Mouse (Mus musculus) thymus, adult 18-20 months (tissue): Measurements from ENCODE around the gene Smim4.

ENCODE experiments used
- DNase-seq, 2 experiments: peaks; one replicate each; pipeline ENCODE4 v3.0.0; 2022; ENCODE audit warnings: mixed read lengths in 2 of 2

Smim4 gene

DNA sequence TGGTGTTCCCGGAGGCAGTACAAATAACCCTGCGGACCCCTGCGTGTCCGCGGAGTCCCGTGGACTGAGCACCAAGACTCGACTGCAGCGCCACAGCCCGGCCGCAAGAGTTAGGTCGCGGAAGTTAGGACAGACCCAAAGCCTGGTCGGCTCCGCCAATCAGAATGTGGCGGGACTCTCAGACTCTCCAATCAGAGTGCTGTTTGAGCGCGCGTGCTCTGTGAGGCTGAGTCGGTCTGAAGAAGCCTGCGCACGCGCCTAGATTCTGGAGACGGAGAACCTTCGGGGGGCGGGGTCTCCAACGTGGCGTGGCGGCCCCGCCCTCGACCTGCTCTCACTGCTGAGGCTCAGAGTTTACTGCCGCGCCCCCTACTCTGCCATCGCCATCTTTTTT is at the start of gene Smim4:
Gene Smim4, minus strand, starts transcription at position 131 of the 394 bp plus-strand sequence.
- peak; percentile 96 to 98 for DNase-seq

DNA sequence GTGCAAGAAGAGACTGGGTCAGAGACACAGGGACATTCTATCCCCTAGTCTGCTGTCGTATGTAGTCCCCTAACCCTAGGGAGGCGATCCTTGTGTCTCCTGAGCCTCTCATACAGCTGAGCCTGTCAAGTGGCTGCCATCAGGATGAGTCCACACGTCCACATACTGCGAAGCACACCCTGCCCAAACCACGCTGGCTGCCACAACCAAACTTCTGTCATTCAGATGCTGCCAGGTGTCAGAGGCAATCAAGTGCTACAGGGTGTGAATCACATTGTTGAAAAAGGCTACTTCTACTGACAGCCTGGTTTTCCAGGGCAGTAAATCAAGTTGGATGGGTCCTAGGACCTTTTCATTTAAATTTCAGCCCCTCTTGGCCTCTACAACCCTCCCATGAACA is 49.0 kb upstream of the Smim4 start:
- no peak for DNase-seq

DNA sequence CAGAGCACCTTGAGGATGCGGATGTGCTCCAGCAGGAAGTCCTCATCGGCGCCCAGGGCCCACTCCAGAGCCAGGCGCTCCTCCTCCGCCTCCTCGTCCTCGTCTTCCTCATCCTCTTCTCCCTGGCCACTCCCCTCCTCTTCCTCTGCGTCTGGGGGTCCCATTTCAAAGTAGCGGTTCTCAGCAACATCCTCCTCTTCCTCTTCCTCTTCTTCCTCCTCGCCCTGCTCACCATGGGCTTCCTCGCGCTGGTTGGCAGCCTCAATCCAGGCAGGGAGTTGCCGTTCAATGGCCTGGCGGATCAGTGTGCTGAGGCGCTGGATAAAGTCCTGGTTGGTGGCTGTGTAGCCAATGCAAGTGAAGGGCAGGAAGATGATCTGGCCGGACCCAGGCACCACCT is 48.5 kb upstream of the Smim4 start:
- no peak for DNase-seq

DNA sequence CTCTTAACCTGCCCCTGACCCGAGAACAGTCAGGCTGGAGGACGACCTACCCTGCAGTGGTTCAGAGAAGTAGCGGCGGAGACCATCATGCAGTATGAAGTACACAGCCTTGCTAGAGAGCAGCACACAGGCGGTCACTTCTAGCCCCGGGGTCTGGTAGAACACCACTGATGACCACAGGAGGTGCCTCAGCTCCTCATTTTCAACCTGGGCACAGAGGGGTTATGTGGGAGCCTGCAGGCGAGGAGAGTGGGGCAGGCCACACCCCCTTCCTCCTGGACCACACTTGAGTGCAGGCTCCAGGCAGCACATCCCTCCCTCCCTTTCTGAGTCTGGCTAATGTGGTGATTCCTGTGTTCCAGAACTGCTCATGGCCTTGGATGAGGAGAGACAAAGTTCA is 44.8 kb upstream of the Smim4 start:
- DNase-seq, result no peak

DNA sequence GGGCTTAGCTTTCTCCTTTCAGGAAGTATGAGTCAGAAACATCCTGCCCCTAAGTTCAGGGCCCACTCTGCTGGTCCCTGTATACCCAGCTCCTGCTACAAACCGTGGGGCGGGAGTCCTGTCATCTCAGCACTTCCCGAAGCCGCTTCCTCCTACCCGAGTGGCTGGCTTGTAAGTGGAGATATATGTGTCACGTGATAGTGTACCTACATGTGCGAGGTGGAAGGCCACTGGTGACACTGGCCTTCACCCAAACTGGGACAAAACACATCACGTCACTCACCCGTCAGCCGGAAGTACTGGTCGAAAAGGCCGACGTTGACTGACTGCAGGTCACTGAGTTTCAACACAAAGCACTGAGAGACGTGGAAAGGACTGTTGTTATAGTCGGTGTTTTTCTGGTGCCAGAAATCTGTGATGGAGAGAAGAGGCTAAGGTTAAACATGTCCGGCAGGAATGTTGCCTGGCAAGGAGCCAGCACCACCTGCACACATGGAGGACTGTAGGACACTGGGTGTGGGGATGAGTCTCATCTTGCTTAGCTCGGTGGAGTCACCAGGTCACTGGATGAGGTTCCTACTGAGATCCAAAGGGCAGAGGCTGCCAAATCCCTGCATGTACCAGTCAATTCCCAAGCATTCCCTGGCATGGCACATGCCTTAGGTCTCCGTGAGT is 44.2 kb upstream of the Smim4 start:
- no peak for DNase-seq

DNA sequence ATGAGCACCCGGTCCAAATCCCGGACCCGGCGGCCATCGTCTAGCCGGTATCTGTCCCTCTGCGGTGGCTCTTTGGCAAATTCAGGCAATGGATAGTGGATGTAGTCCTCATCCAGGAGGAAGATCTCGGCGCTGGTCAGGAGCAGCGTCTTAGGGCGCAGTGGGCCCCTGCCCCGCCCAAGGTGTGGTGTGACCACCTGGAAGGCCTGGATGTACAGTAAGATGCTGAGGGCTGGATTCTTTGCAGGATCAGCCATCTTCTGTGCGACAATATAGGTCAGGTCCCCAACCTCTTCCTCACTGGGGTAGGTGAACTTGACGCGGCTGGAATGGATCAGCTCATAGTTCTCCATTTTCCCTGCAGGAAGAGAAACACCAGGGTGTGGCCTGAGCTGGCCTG is 43.1 kb upstream of the Smim4 start:
- no peak for DNase-seq

DNA sequence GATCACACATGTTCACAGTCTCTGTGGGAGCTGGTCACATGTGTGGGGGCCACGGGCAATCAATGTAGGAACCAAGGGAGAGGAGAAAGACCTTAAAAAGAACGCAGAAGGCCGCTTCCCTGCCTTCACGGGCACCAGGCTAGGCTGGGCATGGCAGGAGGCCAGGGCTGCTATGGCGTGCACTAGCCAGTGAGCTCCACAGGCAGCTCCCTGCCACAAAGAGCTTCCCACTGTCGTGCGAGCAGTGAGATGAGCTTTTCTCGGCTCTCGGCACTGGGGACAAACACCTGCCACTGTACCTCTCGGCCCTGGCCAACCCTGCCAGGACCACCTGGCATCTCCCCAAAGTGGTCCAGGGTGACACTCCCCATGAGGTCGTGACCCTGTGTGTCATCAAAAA is 42.6 kb upstream of the Smim4 start:
- DNase-seq, result no peak

DNA sequence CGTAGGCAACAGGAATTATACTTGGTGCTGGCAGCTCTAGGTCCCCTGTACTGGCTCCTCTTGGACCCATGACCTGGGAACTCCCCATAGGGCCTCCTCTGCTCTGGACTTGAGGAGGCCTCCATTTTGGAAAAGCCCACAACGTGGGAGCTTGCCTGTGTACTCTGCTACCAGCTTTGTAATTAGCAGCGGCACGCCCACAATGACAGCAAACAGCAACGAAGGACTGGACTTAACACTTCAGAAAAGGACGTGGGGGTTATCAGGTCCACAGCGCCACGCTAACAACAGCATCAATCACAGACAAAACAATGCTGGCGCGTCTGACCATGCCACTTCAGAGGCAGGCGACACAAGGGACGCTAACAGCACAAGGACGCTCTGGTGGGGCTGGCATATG is 42.2 kb upstream of the Smim4 start:
- no peak for DNase-seq

DNA sequence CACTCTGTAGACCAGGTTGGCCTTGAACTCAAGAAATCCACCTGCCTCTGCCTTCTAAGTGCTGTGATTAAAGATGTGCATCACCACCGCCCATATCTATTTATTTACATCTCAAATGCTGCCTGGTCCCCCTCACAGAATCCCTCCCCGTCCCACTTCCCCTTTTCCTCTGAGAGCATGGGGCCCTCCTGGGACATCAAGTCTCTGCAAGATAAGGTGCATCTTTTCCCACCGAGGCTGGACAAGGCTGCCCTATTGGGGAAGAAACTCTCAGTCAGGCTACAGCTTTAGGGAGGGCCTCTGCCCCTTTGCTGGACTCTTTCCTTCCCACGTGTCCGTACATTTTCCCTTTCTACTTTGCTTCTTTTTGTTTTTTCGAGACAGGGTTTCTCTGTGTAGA is 40.8 kb upstream of the Smim4 start:
- DNase-seq, result no peak

DNA sequence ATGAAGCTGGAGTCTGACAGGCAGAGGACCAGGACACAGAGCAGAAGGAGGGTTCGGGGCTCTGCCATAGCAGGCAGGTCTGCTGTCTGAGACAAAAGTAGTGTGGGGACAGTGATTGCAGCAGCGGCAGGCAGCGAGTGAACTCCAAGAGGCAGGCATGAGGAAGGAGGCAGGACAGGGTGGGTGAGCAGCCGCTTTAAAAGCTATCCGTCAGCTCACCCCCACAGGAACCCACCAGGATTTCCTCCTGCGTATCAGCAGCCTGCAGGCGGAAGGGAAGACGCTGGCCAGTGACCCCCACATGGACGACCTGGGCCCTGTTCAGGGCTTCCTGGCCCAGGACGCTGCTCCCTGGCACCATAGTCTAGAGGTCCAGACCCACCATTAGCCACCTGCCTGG is 39.7 kb upstream of the Smim4 start, which contains the start of gene Stab1:
Gene Stab1, minus strand, starts transcription at position 217 of the 400 bp plus-strand sequence.
- DNase-seq, result no peak

DNA sequence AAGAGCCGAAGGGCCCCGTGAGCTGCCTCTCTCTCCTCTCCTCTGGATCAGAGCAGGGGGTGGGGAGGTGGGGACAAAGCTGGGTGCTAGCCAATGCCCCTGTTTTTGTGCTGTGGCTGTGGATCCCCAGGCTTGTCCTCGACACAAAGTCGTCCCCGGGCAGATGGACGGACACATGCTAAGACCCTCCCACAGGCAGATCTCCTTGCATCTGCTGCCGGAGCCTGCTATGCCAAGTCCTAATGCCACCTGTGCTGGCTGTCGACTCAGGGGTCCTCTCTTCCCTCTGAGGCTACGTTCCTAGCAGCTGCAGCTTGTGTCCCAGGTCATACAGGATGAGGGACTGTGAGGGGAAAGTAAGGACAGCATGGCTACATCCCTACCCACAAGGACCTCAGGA is 38.1 kb upstream of the Smim4 start:
- no peak for DNase-seq

DNA sequence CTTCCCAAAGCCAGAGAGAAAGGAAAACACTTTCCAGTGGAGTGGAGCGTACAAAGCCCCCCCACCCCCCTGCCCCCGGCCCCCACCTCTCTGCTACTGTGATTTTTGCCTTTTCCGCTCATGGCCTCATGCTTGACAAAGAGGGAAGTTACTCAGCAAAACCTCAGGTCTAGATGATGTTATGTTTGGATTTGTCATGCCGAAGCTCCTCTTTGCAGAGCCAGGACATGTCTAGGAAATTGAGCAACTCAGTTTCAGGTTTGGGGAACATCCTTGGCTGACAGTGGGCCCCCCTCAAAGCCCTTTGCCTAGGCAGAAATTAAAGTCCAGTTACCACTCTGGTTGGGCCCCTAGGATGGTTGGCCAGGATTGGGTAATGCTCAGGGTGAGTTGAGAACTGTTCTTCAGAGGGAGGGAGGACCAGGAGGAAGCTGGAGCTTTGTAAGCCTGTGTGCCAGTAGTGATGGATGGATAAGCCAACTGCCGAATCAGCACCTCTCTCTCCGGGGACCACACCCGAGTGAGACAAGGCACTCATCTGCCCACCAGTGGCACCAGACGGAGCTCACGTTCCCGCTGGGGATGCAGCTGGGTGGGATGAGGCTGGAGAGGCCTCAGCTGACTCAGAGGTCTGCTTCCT is 37.4 kb upstream of the Smim4 start:
- no peak for DNase-seq

DNA sequence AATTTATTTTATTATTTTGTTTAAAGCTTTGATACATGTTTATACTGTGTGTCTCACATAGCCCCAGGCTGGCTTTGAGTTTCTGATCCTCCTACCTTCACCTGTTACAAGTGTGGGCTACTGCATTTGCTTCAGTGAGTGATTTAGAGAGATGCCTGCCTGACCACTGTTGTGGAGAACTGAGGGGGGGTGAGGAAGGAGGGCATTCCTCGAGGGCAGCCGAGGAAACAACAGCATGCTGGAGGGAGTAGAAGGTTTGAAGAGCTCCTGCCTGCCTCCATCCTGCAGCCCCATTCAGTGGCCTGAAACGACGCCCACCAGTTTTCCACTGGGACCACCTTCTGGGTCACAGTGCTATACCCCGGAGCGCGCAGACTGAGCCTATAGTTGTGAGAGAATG is 36.7 kb upstream of the Smim4 start:
- DNase-seq, result no peak

DNA sequence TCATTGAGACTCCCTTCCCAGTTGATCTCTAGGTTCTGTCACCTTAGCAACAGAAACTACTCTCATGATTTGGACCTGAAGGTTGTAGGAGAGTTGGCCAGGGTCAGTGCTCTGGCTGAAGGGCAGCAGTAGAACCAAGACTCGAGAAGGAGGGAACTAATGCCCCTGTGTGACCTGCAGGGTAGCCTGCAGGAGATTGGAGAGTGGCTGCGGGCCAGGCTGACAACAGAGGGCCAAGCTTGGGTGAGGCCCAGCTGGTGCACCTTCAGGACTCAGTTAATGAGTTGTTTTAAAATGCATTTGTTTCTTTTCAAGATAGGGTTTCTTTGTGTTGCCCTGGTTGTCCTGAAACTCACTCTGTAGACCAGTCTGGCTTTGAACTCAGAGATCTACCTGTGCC is 36.3 kb upstream of the Smim4 start:
- no peak for DNase-seq

DNA sequence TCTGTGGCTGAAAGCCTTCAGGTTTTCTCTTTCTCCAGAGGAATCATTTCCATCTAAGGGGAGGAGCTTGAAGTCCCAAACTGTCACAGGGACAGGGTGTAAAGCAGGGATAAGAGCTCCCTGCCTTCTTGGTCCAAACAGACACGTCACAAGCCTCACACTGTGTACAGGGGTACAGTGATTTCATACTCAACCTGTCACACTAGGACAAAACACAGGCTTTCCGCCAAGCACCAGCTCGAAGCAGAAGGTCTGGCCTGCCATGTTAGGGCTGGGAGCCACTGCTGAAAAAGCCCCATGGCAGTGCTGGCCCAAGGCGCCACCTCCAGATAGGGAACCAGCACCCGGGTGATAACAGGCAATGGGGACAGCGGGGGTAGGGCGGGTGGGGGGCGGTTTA is 35.3 kb upstream of the Smim4 start:
- no peak for DNase-seq

DNA sequence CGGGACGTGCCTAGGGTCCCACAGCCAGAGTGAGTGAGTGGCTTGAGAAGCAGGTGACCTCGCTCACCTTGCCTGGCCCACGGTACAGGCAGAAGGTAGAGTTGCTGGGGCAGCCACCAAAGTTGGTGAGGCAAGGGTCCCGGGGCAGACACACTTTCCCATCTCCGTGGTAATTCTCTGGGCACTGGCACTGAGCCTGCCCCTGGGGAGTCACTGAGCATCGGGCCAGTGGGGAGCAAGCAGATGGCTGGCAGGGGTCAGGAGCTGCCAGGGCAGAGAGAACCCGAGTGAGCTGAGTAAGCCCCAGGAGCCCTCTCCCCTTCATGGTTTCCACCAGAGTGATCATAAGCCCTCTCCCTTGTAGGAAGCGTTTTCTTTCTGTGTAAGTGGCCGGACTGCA is 32.9 kb upstream of the Smim4 start:
- no peak for DNase-seq

DNA sequence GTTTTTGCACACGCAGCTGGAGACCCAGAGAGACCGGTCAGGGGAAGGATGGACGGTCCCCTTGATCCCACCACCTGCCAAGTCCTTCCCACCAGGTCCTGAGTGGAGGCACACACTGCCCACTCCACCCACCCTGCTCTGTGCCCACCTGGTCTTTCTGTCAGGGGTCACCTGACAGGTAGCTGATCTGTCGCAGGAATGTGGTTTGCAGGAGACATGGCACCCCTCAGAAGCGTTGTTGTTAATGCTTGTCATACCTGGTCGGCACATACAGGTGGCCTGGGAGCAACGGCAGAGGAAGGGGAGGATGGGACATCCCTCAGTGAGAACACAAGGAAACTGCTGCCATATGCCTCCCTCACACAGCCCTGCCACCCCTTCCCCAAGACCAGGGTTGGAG is 32.4 kb upstream of the Smim4 start:
- no peak for DNase-seq

DNA sequence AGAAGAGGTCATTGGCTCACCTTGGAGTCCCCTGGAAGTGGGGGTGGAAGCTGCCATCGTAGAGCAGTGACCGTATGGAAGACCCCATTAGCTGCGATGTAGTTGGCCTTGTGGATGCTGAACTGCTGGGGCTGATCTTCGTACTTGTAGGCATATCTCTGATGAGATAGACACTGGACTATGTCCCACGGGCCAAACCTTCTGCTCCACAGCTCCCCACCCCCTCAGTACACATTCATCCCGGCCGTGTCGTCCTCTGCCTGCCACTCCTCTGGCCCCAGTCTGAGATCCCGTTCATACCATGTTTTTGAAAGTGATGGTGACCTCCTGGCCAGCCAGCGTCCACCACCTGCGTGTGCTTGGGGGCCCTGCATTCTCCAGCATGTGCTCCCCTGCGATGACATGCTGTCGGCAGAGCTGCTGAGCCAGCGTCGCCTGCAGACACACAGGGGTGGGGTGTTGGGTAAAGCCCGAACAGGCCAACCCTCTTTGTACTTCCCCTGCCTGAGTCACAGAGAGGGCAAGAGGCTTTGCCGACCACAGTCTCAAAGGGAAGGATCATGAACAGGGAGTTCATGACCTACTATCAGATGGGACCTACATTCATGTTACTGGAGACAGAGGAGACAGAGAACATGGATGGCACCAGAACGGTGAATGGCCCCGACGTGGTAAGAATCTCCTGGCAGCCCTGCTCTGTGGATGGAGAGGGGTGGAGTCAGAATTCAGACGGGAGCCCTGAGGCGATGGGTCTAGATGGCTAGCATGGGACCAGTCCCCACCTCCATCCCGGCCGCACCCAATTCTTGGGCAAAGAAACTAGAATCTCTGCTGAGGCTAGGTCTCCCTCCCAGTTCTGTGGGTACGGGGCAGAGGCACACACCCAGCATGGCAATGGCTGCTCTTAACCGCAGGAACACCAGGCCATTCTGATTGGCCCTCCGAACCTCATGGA is 31.7 kb upstream of the Smim4 start:
- no peak for DNase-seq

DNA sequence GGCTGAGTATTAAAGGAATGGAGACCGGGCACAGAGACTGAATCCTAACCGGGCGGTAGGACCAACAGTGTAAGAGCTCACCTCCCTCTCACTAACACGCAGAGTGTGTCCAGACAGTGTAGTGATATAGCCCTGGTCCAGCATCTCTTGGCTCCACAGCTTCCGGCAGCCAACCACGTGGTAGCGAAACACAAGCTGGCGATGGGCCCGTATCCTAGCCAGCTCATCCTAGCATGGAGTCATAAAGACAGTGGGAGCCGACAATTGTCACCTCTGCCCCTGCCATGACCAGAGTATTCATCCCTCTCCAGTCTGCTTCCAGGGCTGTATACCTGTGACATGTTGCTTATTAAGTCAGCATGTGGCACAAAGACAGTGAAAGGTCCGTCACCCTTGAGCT is 16.9 kb upstream of the Smim4 start:
- DNase-seq, result no peak

DNA sequence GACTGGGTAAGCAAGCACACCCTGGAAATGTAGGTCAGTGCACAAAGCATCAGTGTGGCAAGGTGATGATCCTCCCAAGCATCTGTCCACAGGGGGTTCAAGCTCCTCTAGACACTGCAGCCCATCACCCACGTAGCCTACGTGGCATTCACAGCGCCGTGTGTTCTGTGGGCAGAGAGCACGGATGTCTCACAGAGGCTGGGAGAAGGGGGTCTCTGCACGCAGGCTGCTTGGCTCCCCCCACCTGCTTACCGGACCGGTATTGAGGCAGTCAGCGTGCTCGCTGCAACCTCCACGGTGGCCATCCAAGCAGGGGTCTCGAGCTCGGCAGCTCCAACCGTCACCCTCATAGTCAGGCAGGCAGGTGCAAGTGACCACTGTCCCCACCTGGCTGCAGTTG is 12.3 kb upstream of the Smim4 start:
- DNase-seq, result no peak

DNA sequence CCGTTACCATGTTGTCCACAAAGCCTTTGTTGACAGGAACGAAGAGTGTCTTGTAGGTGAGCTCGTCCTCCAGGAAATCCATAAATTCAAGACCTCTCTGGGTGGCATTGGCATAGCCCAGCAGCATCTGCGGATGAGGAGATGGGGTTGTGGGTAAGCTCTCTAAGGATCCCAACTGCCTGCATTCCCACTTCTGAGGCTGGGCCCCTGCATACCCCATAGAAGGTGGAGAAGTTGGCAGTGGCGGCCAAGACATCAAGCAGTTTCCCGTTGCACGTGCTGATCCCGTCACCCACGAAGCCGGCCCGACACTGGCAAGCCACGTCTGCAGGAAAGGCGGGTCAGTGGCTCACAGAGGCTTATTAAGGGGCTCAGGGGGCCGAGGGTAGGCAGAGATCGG is 11.4 kb upstream of the Smim4 start:
- DNase-seq, result peak in 1 of 2 experiments; percentile 1

DNA sequence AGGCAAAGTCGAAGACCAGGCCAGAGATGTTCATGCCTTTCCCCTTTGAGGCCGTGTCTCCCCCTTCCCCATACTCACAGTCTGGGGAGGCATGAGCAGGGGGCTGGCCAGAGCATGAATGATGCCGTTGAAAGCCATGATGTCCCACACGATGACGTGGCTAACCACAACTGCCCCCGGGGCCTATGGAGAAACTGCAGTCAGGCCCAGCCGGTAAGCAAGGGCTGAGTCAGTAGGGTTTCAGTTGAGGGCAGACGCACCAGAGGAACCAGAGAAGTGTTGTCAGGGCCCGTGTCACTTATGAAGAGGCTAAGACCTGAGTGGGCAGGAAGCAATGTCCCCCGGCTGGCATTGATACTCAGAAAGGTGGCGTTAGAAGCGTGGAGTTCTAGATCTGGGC is 10.9 kb upstream of the Smim4 start:
- DNase-seq, result no peak

DNA sequence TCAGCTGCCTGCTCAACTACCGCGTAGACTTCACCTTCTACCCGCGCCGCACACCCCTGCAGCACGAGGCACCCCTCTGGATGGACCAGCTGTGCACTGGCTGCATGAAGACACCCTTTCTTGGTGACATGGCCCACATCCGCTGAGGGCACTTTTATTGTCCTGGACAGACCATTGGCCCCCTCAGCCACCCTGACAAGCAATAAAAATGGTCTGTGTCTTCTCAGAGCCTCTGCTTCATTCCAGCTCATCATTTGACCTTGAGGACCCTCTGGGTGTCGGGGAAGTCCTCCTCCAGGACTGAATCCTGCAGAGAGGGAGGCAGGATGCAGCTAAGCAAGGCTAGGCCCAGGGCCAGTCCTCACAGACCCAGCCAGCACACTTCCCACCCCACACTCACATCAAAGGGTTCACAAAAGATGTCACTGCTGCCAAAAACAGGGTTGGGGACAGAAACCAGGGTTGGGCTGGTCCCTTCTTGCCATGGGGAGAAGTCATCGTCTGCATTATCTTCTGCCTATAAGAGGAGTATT is 10.2 kb upstream of the Smim4 start:
- DNase-seq, result no peak
